11 mouse cellular contexts compared by ENCODE assay signal in genomic region chr1:156027849-156028248, GRCm38 (mm10).
"Had no signal": no experiment of that assay in that cellular context is flagged by ENCODE, and none has a peak within 500 bp of the region (broad histone marks: within the 10 kb centered on the region; RNA-seq: fewer than 3 reads in every experiment).

No protein-coding gene starts in this region.

- H3K27ac ChIP-seq: limb, embryonic 13.5 days; liver, embryonic 14.5 days; midbrain, embryonic 13.5 days had no signal

- H3K4me2 ChIP-seq: limb, embryonic 13.5 days; lung, embryonic 14.5 days; midbrain, embryonic 13.5 days had no signal

- H3K27me3 ChIP-seq: limb, embryonic 13.5 days; midbrain, embryonic 13.5 days had no signal

- H3K4me1 ChIP-seq: limb, embryonic 13.5 days; midbrain, embryonic 13.5 days had no signal

- ATAC-seq: intestine, postnatal 0 days; midbrain, embryonic 13.5 days had no signal

- H3K4me3 ChIP-seq: limb, embryonic 13.5 days; midbrain, embryonic 13.5 days had no signal

- H3K9ac ChIP-seq: limb, embryonic 13.5 days; liver, embryonic 14.5 days; lung, embryonic 14.5 days; midbrain, embryonic 13.5 days had no signal

- DNase-seq: kidney, adult 8-10 months; kidney, postnatal 36 days; left cerebral cortex, postnatal 4 days; lung, embryonic 14.5 days; lung, postnatal 10 days; right cerebral cortex, postnatal 14 days; thymus, postnatal 14 days had no signal

- H3K9me3 ChIP-seq: limb, embryonic 13.5 days; midbrain, embryonic 13.5 days had no signal
